Comparison of ENCODE assay signal across 19 mouse cellular contexts in genomic region chr2:62557417-62557816, GRCm38 (mm10). TPM values are rescaled to one million over a fixed set of nuclear protein-coding genes. Genes with fewer than 3 reads are reported as not detected.
DNase-seq lines count a peak whose midpoint lies in the region; ATAC-seq and TF ChIP-seq lines count a peak whose summit lies in the region.
"Had no signal": no experiment of that assay in that cellular context is flagged by ENCODE, and none has a peak within 500 bp of the region (broad histone marks: within the 10 kb centered on the region; RNA-seq: fewer than 3 reads in every experiment).

No protein-coding gene starts in this region.

- H3K4me3 ChIP-seq in heart, adult 2 months = no peak overlapping the region
- H3K4me3 ChIP-seq in midbrain, postnatal 0 days (ENCODE audit: low read depth, low read length) = no peak overlapping the region
- H3K4me3 ChIP-seq in midbrain, embryonic 10.5 days = no peak overlapping the region
- no peak overlapping the region for H3K4me3 ChIP-seq in stomach, postnatal 0 days (ENCODE audit: low read depth, low read length)
- H3K4me3 ChIP-seq: forebrain, embryonic 15.5 days; liver, embryonic 13.5 days; midbrain, embryonic 13.5 days had no signal

- H3K79me2 ChIP-seq in heart, adult 2 months (replicated peaks; ENCODE audit: control insufficient read depth, insufficient read depth, low read length) = no peaks in the 10 kb centered on the region

- TF ChIP-seq CTCF in heart, adult 2 months (IDR thresholded peaks at IDR 0.05) = peak; percentile 39
- TF ChIP-seq CTCF in midbrain, postnatal 0 days (IDR thresholded peaks at IDR 0.05) = peak; percentile 26
- TF ChIP-seq CTCF in stomach, postnatal 0 days (IDR thresholded peaks at IDR 0.05; ENCODE audit: low read depth) = peak; percentile 47

- H3K4me2 ChIP-seq in midbrain, postnatal 0 days (ENCODE audit: low read depth, low read length, poor library complexity, severe bottlenecking) = no peak overlapping the region
- H3K4me2 ChIP-seq in stomach, postnatal 0 days (replicated peaks; ENCODE audit: low read depth) = no peak overlapping the region
- H3K4me2 ChIP-seq: forebrain, embryonic 15.5 days; liver, embryonic 13.5 days; midbrain, embryonic 13.5 days had no signal

- no peaks in the 10 kb centered on the region for H3K9me3 ChIP-seq in midbrain, postnatal 0 days (ENCODE audit: low read length)
- no peaks in the 10 kb centered on the region for H3K9me3 ChIP-seq in midbrain, embryonic 10.5 days (replicated peaks)
- H3K9me3 ChIP-seq in stomach, postnatal 0 days (ENCODE audit: control insufficient read depth, low read length) = no peaks in the 10 kb centered on the region
- H3K9me3 ChIP-seq: forebrain, embryonic 15.5 days; liver, embryonic 13.5 days; midbrain, embryonic 13.5 days had no signal

- H3K4me1 ChIP-seq in heart, adult 2 months (ENCODE audit: control insufficient read depth, insufficient read depth, low read length) = no peaks in the 10 kb centered on the region; the same call in none of the 2 replicates
- H3K4me1 ChIP-seq in midbrain, postnatal 0 days (ENCODE audit: insufficient read depth, low read length) = no peaks in the 10 kb centered on the region
- no peaks in the 10 kb centered on the region; the same call in 1 of the 2 replicates for H3K4me1 ChIP-seq in midbrain, embryonic 10.5 days
- H3K4me1 ChIP-seq in stomach, postnatal 0 days (replicated peaks; ENCODE audit: control insufficient read depth, insufficient read depth) = no peaks in the 10 kb centered on the region
- H3K4me1 ChIP-seq: forebrain, embryonic 15.5 days; liver, embryonic 13.5 days had no signal

- DNase-seq in heart, adult 2 months = no peak
- DNase-seq in heart, postnatal 25 days (ENCODE audit: low spot score) = no peak
- no peak for DNase-seq in midbrain, postnatal 0 days (ENCODE audit: low spot score)
- DNase-seq in midbrain, embryonic 10.5 days (ENCODE audit: low spot score) = no peak
- DNase-seq in ZHBTc4 (ENCODE audit: low read depth, low spot score) = peak; percentile 36
- DNase-seq in stomach, postnatal 0 days (ENCODE audit: low spot score) = no peak
- no peak for DNase-seq in kidney, postnatal 25 days
- no peak for DNase-seq in cerebellum, adult 11 months
- DNase-seq: adrenal gland, adult 2 months; cerebellum, adult 9-11 months; gastrocnemius, postnatal 10 days; heart, postnatal 10 days; layer of hippocampus, adult 9-11 months; left cerebral cortex, postnatal 4 days; liver, embryonic 13.5 days; lung, postnatal 36 days had no signal

- 64% methylated on average over 2 of the region's 2 CpGs for WGBS in heart, adult 2 months
- WGBS in midbrain, postnatal 0 days = 73% methylated on average over 2 of the region's 2 CpGs
- WGBS in midbrain, embryonic 10.5 days = 66% methylated on average over 2 of the region's 2 CpGs
- WGBS in stomach, postnatal 0 days = 70% methylated on average over 2 of the region's 2 CpGs

- TF ChIP-seq EP300 in heart, adult 2 months (IDR thresholded peaks at IDR 0.05; ENCODE audit: insufficient read depth, low read depth, low read length) = no peak
- no peak for TF ChIP-seq EP300 in stomach, postnatal 0 days (optimal IDR thresholded peaks at IDR 0.05)

- H3K27ac ChIP-seq in heart, adult 2 months = no peak overlapping the region
- no peak overlapping the region for H3K27ac ChIP-seq in midbrain, postnatal 0 days (ENCODE audit: low read depth, low read length)
- no peak overlapping the region for H3K27ac ChIP-seq in midbrain, embryonic 10.5 days (replicated peaks)
- no peak overlapping the region for H3K27ac ChIP-seq in stomach, postnatal 0 days (replicated peaks)
- H3K27ac ChIP-seq: forebrain, embryonic 15.5 days; liver, embryonic 13.5 days; midbrain, embryonic 13.5 days had no signal

- no peak overlapping the region for H3K9ac ChIP-seq in heart, adult 2 months (ENCODE audit: low read depth, low read length)
- H3K9ac ChIP-seq in midbrain, postnatal 0 days (replicated peaks; ENCODE audit: low read length, poor library complexity, severe bottlenecking) = no peak overlapping the region
- no peak overlapping the region for H3K9ac ChIP-seq in stomach, postnatal 0 days (ENCODE audit: low read length)
- H3K9ac ChIP-seq: forebrain, embryonic 15.5 days; liver, embryonic 13.5 days; midbrain, embryonic 13.5 days had no signal

- no peak for TF ChIP-seq POLR2A in heart, adult 2 months (IDR thresholded peaks at IDR 0.05; ENCODE audit: insufficient read depth, low read depth, low read length)

- intact Hi-C loops in heart, adult 2 months (cut with DNase I) = no loop called here
- intact Hi-C loops in heart, postnatal 25 days (cut with DNase I) = no loop called here

- H3K27me3 ChIP-seq in heart, adult 2 months (ENCODE audit: control insufficient read depth, insufficient read depth, low read length) = no peaks in the 10 kb centered on the region
- H3K27me3 ChIP-seq in midbrain, postnatal 0 days (ENCODE audit: insufficient read depth, low read length) = no peaks in the 10 kb centered on the region
- no peaks in the 10 kb centered on the region for H3K27me3 ChIP-seq in midbrain, embryonic 10.5 days (ENCODE audit: low read depth, poor library complexity, severe bottlenecking)
- H3K27me3 ChIP-seq in stomach, postnatal 0 days (ENCODE audit: control insufficient read depth, insufficient read depth, low read length) = no peaks in the 10 kb centered on the region
- H3K27me3 ChIP-seq: forebrain, embryonic 15.5 days; liver, embryonic 13.5 days; midbrain, embryonic 13.5 days had no signal

- no peaks in the 10 kb centered on the region for H3K36me3 ChIP-seq in heart, adult 2 months (ENCODE audit: control insufficient read depth, insufficient read depth, low read length)
- H3K36me3 ChIP-seq in midbrain, postnatal 0 days (ENCODE audit: insufficient read depth, low read length) = no peaks in the 10 kb centered on the region
- H3K36me3 ChIP-seq in midbrain, embryonic 10.5 days = no peaks in the 10 kb centered on the region
- H3K36me3 ChIP-seq in stomach, postnatal 0 days (ENCODE audit: control insufficient read depth, insufficient read depth, low read length) = no peaks in the 10 kb centered on the region
- H3K36me3 ChIP-seq: forebrain, embryonic 15.5 days; liver, embryonic 13.5 days; midbrain, embryonic 13.5 days had no signal

- ATAC-seq in midbrain, postnatal 0 days (ENCODE audit: low FRiP score) = no peak
- no peak for ATAC-seq in stomach, postnatal 0 days (ENCODE audit: low FRiP score, low TSS enrichment)
- ATAC-seq: forebrain, embryonic 15.5 days; hindbrain, embryonic 16.5 days; midbrain, embryonic 13.5 days had no signal

RNA-seq across cellular contexts. Expression of gene Fap, which starts 16.5 kb away (rescaled TPM):
- 1 to 10 TPM; 3.8 to 5.0 TPM for total RNA-seq in heart, adult 2 months (2021)
- 1.4 and 4.8 TPM in 2 replicates for polyA plus RNA-seq in heart, adult 2 months (2012; rRNA removed)
- 1 to 10 TPM; 3.7 to 5.9 TPM for total RNA-seq in heart, postnatal 25 days (2021)
- total RNA-seq in midbrain, postnatal 0 days (2014; rRNA removed) = 0.77 and 1.7 TPM in 2 replicates
- polyA plus RNA-seq in midbrain, postnatal 0 days (2015; fragmentation: Nextera tagmentation; extraction: Ambion mirVana) = 0.49 and 0.52 TPM in 2 replicates
- 2.2 and 2.8 TPM in 2 replicates for polyA plus RNA-seq in midbrain, embryonic 10.5 days (2016; fragmentation: Nextera tagmentation; extraction: Ambion mirVana)
- 2.3 and 4.0 TPM in 2 replicates for polyA plus RNA-seq in stomach, postnatal 0 days (2015; fragmentation: Nextera tagmentation; extraction: Ambion mirVana)
